Mouse (Mus musculus) neutrophil, adult 5-6 weeks (primary cell): ENCODE measurements around the gene Cyp39a1. TPM values are rescaled to one million over a fixed set of nuclear protein-coding genes. Genes with fewer than 3 reads are reported as not detected.

Experiments
- ATAC-seq: fragments of 151-379, 151-347 bp; 2 replicates; pipeline ENCODE4 v1.8.0; 2017; ENCODE audit warnings: mild to moderate bottlenecking, moderate TSS enrichment; ENCODE audit not compliant: insufficient number of reproducible peaks, poor library complexity, low FRiP score, severe bottlenecking; ENCODE audit errors: extremely low read depth
- total RNA-seq: library from RNA; stranded (forward); fragments of 200-1000 nt; gene quantifications from 2 replicates; pipeline ENCODE4 v1.2.3, GENCODE M21; 2017

Cyp39a1 gene
- total RNA-seq, result 4.7 and 8.6 TPM in 2 replicates

DNA sequence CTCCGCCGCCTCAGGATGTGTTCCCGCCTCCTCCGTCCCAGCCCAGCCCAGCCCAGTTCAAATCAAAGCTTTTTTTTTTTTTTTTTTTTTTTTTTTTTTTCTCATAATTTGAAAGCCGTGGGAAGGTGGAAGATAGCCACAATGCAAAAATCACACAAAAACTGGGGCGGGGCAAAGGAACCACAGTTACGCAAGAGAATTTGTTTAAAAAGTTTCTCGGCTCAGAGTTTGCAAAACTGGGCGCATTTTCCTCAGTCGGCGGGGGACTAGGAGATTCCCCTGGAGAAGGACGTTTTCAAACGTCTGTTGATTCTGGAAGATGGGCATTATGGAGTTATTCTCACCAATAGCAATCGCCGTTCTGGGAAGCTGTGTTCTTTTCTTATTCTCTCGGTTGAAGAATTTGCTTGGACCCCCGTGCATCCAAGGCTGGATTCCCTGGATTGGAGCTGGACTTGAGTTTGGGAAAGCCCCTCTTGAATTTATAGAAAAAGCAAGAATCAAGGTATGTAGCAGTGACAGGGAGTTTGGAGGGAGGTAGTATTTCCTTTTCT lies at the start of gene Cyp39a1:
Gene Cyp39a1 (plus strand): TSS at position 136 of the 554 bp plus-strand sequence.
- ATAC-seq, result no peak

DNA sequence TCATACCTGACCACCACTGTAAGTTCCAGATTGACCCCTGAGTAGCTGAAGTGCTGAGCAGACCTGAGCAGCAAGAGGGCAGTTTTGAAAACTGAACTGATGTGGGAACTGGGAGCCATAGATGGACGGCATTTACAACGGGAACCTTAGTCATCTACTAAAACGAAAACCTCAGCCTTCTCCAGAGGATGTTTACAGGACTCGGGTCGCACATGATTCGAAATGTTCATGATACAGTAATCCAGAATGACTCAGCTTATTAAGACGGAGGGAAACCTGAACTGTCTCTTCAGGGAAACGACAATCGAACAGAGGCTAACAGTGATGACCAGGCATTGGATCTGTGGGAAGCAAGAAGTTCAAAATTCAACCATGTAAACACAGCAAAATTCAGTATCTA lies 48.1 kb upstream of the Cyp39a1 start:
- ATAC-seq, result no peak

DNA sequence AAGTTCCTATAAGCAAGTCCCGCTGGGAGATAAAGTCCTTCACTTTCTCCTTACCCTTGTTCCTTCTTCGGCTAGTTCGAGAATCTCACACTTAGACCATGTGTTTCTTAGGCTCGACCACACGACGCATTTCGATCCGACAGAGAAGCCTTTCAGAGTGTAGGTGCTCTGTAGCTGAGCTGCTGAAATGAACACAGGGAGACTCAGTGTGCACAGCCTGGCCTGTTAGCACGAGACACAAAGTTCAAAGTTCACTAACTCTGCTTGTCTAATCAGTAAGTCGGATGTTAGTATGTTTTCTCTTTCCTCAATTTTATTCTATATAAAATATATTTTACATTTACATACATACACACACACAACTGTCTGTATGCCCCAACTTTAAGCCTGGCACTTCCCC lies 45.1 kb upstream of the Cyp39a1 start:
- ATAC-seq, result no peak

DNA sequence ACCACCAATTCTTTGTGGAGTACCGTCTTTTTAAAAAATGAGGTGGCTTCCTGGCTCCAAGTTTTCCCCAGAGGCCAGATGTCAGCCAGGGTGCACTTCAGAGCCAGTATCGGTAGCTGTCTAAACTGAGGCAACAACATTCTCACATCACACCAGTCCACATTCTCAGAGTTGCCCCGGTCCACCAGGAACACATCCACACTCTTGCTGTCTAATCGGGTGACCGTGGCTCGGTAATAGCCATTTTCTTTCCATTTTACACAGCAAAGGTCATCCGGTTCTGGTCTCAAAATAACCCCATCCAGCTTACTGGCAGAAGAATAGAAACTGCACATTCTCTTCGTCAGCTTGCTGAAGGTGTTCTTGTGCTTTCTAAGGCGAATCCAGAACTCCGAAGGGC lies 39.0 kb upstream of the Cyp39a1 start:
- no peak for ATAC-seq

DNA sequence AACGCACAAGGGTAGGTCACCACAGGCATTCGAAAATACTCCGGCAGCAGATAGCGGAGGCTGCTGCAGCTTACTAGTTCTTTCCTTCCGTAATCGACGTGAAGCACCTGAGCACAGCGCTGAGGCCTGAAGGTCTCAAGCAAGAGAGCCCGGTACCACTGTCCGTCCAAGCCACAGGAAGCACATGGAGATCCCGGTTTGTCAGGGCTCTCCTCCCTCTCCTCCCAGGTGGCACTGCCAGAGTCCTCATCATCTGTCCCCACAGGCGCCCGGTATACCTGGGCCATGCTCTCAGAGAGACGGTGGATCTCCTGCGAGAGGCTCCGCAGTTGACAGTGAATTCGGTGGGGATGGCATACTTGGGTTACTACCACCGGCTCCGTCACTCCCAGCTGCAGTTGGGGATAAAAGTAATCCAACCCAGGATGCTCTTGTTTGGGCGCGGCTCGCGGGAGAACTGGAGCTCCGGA lies 38.2 kb upstream of the Cyp39a1 start:
- ATAC-seq, result no peak

DNA sequence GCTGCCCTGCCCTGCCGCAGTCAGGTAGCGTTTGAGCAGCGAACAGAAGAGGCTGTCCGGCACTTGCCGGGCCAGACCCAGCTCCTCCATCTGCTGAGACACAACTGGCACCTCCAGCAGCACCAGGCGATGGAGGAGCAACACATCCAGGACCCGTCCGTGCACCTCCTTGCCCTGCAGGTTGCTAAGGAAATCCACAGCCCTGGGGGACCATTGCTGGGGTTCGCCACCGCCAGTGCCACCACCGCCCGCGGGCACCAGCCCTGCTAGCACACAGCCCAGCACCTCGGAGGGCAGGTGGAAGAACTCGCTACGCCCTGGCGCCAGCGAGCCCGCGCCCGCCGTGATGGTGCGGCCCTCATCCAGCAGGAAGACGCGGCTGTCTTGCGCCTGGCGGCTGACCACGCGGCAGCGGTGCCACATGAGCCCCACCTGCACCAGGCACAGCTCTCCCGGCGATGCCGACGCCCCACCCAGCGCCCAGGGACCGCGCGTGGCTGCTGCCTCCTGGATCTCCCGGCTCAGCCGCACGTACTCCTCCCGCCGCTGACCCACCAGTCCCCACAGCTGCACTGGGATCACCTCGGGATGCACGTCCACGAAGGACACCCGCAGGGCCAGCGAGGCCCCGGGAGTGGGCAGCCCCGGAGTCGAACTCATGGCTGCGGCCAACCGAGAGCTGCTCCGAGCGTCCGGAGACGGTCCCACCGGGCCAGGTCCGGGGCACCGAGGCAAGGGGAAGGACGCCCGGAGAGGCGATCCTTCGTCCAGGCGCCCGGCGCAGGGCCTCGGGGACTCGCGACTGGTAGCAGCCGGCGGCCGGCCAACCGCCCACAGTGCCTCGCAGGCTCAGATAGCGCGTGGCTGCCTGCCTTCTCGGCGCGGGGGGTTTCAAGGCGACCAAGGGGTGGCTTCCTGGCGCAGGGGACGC lies 37.5 kb upstream of the Cyp39a1 start, which contains the start of gene Tdrd6:
Gene Tdrd6 (minus strand): TSS at position 804 of the 931 bp plus-strand sequence.
- no peak for ATAC-seq

DNA sequence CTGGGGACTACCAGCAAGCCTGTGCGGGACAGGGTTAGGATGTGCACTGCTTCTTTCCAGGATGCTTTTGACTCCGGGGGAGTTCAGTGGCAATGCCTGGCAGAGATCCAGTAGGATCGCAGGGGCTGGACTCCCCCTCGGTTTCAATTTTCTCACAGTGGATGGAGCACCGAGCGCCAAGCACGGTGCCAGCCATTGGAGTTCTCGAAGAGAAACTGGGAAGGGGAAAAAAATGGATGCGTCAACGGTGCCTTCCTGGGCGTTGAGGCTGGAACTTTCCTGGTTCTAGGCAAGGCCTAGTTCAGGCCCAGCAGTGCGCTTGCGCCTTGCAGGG lies 36.8 kb upstream of the Cyp39a1 start:
- no peak for ATAC-seq

DNA sequence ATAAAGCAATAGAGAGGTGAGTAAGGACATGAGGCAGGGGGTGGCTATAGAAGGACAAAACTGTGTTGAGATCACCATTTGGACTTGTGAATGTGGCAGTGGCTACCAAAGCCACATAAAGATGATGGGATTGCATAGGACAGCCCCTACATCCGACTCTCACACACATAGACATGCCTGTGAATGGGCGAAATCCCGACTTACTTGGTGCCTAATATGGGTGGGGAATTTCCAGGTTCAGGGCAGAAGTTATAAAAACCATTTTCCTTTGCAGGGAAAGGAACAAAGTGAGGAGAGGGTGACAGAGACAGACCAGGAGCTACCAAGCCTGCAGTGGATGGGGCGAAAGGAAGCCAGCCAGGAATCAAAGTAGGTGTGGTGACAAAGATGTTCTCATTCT lies 30.1 kb upstream of the Cyp39a1 start:
- ATAC-seq, result no peak

DNA sequence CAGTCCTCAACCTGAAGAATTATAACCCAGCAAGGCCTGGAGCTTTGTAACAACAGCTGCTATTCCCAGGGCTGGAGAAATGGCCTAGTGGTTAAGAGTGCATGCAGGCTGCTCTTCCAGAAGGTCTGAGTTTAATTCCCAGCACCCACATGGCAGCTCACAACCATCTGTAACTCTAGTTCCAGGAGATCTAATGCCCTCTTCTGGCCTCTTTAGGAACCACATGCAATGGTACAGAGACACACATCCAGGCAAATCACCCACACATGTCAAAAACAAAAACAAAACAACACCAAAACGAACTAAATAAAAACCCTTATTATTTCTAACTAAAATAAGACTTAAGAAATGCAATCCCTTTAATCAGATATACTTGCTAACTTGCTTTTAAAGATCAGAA lies 26.4 kb upstream of the Cyp39a1 start:
- no peak for ATAC-seq

DNA sequence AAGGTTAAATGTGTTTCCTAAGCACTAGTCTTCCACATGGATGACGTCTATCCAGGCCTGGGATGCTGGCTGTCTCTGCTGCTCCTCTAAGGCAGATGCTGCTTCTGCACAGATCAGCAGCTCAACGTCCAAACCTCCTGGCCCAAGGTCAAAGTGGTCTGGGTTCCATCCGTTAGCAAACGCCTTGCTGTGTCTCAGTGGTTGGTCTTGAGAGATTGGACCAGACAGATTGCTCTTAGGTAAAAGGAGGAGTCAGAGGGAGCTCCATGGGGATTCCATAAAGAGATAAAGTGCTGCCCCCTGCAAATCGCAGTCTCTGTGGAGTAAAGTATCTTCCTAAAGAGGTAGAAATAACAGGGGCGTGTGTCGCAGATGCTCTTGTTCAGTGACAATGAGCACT lies 24.0 kb upstream of the Cyp39a1 start:
- no peak for ATAC-seq

DNA sequence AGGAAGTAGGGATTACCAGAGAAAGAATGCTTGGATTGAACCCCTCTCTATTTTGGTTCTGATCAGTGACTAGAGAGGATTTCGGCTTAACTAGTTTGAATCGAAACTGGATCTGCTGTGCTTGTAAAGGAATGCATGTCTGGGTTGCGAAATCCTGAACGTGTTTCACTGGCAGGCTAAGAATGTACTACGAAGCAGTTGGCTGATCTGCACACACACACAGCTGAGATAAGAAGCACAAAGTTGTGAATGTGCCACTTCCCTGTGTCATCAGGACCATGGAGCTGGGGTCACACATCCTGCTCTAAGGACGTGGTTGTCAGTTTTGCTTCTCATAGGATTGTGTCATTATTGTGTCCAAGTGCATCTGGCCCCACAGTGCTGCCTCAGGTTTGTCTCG lies 22.9 kb upstream of the Cyp39a1 start:
- no peak for ATAC-seq

DNA sequence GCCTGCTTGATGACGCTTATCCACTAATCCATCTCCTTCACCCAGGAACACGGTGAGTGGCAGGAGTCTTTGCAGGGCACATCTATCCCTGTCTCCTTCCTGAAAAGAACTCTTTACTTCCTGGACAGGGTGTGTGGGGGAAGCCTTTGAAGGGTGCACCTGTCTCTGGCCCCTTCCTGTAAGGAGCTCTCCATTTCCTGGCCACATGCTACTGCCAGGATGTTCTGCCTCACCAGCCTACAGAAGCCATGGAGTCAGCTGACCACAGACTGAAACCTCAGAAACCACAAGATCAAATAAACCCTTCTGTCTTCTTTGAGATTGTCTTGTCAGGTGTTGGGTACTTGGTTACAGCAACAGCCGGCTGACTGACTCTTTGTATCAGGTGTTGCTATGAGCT lies 22.1 kb upstream of the Cyp39a1 start:
- no peak for ATAC-seq

DNA sequence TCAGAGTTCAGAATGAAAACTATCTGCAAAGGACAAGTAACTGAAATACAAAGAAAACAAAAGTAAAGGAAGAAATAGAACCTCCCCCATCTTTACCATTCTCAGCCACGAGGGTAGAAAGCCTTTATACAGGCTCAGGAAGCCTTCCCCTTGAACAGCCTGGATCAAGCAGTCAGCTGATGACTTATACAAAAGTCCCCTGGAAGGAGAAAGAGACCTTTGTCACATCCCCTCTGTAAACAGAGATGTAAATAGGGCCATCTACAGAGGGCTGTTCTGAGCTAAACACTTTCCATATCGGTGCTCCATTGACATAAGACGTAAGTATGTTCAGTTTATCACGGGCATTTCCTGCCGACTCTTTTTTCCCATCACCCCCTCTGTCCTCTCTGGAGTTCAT lies 20.3 kb upstream of the Cyp39a1 start:
- no peak for ATAC-seq

DNA sequence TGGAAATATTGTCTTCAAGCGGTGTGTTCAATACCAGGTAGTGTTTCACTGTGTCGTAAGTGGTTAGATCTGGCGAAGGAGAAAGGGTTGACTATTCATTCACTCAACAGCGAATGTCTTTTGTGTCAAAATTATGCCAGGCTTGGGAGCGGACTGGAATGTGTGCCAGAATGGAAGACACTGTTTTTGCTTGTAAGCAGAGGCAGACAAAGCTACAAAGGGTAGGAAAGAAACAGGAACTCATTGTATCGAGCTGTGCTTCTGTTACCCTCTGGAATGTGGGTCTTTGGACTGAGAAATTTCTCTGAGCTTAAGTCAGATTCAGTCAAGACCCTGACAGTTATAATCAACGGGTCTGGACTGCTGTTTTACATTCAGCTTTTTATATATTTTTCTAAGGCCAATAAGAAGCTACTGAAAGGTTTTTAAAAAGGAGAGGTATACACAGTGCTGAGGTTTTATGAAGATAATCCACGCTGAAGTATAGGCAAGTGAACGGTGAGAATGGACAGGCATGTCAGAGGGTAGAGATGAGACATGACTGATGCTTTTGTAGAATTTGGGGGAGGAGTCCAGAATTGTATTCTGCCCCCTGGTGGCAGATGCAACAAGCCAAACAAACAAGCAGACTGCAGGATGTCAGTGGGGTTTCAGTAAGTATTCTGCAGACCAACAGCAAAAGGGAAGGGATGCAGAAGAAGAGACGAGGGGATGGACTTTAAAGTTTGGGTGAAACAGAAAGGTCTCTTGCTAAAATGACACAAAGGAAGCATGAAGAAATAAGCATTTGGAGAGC lies 17.4 kb upstream of the Cyp39a1 start:
- 0 out of 2 replicates have a peak, but pooled peaks have one; percentile 33 for ATAC-seq

DNA sequence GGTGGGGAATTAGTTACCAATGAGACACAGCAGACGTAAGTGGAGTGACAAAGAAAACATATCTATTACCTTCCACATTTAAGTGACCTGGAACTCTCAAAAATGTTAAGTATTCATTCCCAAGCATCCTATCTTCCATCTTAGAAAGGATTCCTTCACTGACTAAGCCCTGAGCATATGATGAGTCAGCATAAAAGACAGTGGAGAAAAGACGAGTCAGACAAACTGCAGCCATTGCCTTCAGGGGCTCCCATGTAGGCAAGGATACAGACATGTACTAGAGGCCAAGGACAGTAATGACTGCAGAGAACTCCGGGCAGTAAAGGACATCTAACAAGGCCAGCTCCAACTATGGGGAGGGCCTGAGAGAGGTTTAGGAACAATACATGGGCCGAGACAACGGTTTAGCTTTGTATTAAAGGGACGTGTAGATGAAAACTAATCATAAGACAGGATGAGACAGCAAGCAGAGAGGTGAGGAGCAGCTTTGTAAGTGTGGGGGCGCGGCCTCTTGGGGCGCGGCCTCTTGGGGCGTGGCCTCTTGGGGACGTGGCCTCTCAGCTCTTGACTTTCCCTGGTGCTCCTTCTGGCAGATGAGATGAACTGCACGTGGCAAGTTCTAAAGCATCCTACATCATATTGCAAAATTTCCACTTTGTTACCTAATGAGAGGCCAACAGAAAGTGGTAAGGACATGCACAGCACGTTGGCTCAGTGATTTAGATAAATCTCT lies 15.7 kb upstream of the Cyp39a1 start:
- ATAC-seq, result no peak

DNA sequence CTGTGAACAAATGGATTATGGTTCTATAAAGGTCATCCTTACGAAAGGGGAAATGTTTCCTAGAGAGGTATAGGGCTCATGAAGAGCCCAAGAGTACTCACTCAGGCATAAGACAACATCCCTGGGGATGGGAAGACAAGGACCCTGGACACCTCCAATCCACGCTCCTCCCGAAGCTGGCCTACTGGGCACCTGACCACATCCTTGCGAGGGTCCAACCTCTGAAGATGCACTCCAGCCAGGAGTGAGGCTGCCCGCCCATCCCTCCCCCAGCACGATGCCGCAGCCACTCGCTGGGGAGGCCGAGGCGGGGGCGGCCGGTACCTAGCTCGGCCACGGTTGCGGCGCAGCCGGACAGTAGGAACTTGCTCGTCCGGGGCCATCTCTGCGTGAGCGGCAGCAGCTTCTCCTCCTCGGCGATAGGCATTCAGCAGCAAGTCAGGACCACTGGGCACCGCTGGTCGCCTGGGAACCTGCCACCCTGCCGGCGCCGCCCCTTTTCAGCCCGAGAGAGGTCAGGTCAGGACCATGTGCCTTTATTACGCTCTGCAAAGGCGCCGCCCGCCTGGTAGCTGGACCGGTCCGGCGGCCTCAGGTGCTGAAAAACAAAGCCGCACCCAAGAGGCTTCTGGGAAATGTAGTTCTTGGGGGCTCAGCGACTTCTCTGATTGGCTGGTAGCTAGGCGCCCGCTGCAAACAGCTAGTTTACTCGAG lies 492 bp upstream of the Cyp39a1 start, which contains the start of gene Slc25a27:
Gene Slc25a27 (minus strand): TSS at position 639 of the 714 bp plus-strand sequence.
- ATAC-seq, result peak; percentile 96

DNA sequence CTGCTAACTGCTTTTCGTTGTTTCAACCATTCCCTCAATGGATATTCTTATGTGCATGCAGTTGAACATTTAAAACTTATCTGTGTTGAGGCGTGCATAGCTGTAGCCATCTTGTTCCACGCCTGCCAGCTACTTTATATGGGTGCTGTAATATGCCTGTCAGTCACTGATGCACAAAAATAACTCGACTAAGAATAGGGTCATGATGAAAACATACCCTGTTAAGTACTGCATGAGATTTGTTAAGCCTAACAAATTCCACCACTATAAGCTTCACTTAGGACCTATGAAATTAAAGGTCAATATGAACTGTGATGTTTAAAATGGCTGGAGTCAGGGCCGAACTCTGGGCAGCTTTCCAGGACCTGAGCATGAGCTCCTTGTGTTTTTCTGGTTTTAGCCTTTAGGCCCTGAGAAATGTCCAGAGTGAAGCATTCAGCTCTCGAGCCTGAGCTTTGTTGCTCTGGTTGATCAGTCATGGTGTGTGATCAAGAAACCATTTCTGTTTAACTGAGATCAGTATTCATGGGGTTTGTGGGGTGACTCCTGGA lies 2.0 kb downstream of the Cyp39a1 start:
- no peak for ATAC-seq

DNA sequence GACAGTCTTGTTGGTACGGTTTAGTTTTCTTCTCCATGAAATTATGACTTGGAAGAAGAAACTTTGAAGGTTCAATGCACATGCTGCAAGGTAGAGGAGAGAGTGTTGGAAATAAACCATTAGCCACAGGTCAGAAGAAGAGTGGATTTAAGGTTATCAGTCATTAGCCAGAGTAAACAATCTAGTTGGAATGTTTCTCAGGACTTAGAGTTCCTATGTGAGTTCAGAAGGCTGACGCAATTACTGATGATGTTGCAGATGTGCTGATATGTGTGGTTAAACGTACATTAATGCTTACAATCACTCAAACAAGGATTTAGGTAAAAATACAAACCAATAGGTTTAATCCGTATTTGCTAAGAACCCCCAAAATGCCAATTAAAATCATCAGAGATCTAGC lies 4.7 kb downstream of the Cyp39a1 start:
- ATAC-seq, result no peak
